Mouse (Mus musculus) adrenal gland (tissue): ENCODE results near the gene Mrpl51.

Source experiments
- intact Hi-C: fragments of 180-260 bp; cut with DNase I; formaldehyde crosslinking; loops from one replicate; pipeline ENCODE4 v1.15.1; 2025

The Mrpl51 gene

GRCm38 (mm10) chr6:125156903-125157614, 34.5 kb upstream of the Mrpl51 start:
- intact Hi-C loops, result no loop called here

GRCm38 (mm10) chr6:125158944-125159492, 32.6 kb upstream of the Mrpl51 start:
- intact Hi-C loops, result no loop called here

- intact Hi-C loops, result loop anchor here (5.0 kb wide), 2 partner anchors 67 to 112 kb away; no protein-coding TSS in a partner anchor
Observed at GRCm38 (mm10) chr6:125159773-125160557, 31.6 kb upstream of the Mrpl51 start.

- intact Hi-C loops, result loop anchor here (5.0 kb wide), 2 partner anchors 67 to 112 kb away; no protein-coding TSS in a partner anchor
Observed at GRCm38 (mm10) chr6:125160558-125160853, 31.1 kb upstream of the Mrpl51 start.

- intact Hi-C loops, result loop anchor here (5.0 kb wide), 2 partner anchors 66 to 111 kb away; no protein-coding TSS in a partner anchor
Observed at GRCm38 (mm10) chr6:125160854-125161760, 30.5 kb upstream of the Mrpl51 start.

- intact Hi-C loops, result loop anchor here (5.0 kb wide), 2 partner anchors 65 to 110 kb away; no protein-coding TSS in a partner anchor
Observed at GRCm38 (mm10) chr6:125161971-125162370, 29.6 kb upstream of the Mrpl51 start.

- intact Hi-C loops, result loop anchor here (5.0 kb wide), 2 partner anchors 65 to 110 kb away; no protein-coding TSS in a partner anchor
Observed at GRCm38 (mm10) chr6:125162615-125163305, 28.8 kb upstream of the Mrpl51 start.

GRCm38 (mm10) chr6:125163801-125164657, 27.6 kb upstream of the Mrpl51 start:
- intact Hi-C loops, result loop anchor here (5.0 kb wide), 2 partner anchors 63 to 108 kb away; no protein-coding TSS in a partner anchor

GRCm38 (mm10) chr6:125164672-125165327, 26.8 kb upstream of the Mrpl51 start:
- intact Hi-C loops, result loop anchor here (5.0 kb wide), 2 partner anchors 63 to 108 kb away; no protein-coding TSS in a partner anchor

GRCm38 (mm10) chr6:125165328-125165891, 26.2 kb upstream of the Mrpl51 start:
- intact Hi-C loops, result no loop called here

- intact Hi-C loops, result no loop called here
Observed at GRCm38 (mm10) chr6:125166051-125166751, 25.4 kb upstream of the Mrpl51 start, which contains the start of gene Gapdh. Gene Gapdh, minus strand, starts transcription at chr6:125166467.

- intact Hi-C loops, result no loop called here
Observed at GRCm38 (mm10) chr6:125166861-125167650, 24.5 kb upstream of the Mrpl51 start.

GRCm38 (mm10) chr6:125168086-125168485, 23.5 kb upstream of the Mrpl51 start:
- intact Hi-C loops, result no loop called here

- intact Hi-C loops, result no loop called here
Observed at GRCm38 (mm10) chr6:125170194-125170593, 21.4 kb upstream of the Mrpl51 start.

- intact Hi-C loops, result no loop called here
Observed at GRCm38 (mm10) chr6:125172474-125172873, 19.1 kb upstream of the Mrpl51 start.

GRCm38 (mm10) chr6:125173256-125173655, 18.3 kb upstream of the Mrpl51 start:
- intact Hi-C loops, result no loop called here

GRCm38 (mm10) chr6:125175469-125175868, 16.1 kb upstream of the Mrpl51 start:
- intact Hi-C loops, result no loop called here
